Mouse (Mus musculus): ENCODE results near the gene Mef2d.

DNA sequence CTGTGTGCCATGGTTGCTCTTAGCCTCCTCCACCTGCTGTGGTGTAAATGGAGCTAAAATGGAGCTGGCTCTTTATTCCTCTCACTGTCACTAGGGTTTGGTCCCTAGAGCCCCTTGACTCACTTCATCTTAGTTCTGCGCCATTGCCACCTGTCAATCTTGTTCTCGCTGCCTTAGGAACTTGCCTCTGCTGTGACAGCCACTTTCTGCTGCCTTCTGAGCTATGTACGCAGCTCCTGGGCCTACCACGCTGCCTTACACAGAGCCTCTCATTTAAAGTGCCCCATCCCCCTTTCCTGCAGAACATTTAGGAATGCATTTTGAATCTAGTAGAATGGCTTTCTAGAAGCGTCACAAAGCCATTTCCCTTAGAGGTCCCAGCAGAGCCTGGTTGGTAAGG, 48.0 kb upstream of the Mef2d start:
- TF ChIP-seq CTCF (IDR thresholded peaks at IDR 0.05; ENCODE audit: control insufficient read depth, insufficient read depth, insufficient replicate concordance, low read depth, low read length) = no peak
- no peak for TF ChIP-seq POLR2A (IDR thresholded peaks at IDR 0.05; ENCODE audit: control insufficient read depth, low read depth, low read length)
